Mouse (Mus musculus): ENCODE data around the gene Ddx6.

Gene Ddx6

GRCm38 (mm10) chr9:44643103-44643502, 38.4 kb downstream of the Ddx6 start:
- DNase-seq: no peak

- no peak for DNase-seq
Observed at GRCm38 (mm10) chr9:44644186-44644585, 39.5 kb downstream of the Ddx6 start.

GRCm38 (mm10) chr9:44645481-44645880, 40.8 kb downstream of the Ddx6 start:
- DNase-seq: no peak

- peak; percentile 47 for DNase-seq
Observed at GRCm38 (mm10) chr9:44645924-44646323, 41.2 kb downstream of the Ddx6 start.

GRCm38 (mm10) chr9:44646366-44646765, 41.7 kb downstream of the Ddx6 start:
- DNase-seq: no peak

- no peak for DNase-seq
Observed at GRCm38 (mm10) chr9:44647026-44647425, 42.3 kb downstream of the Ddx6 start.

- no peak for DNase-seq
Observed at GRCm38 (mm10) chr9:44647656-44648055, 43.0 kb downstream of the Ddx6 start.

GRCm38 (mm10) chr9:44648881-44649281, 44.2 kb downstream of the Ddx6 start:
- DNase-seq: no peak

- DNase-seq: peak; percentile 64
Observed at GRCm38 (mm10) chr9:44652027-44652426, 47.3 kb downstream of the Ddx6 start.

GRCm38 (mm10) chr9:44653896-44654295, 49.2 kb downstream of the Ddx6 start:
- DNase-seq: no peak

GRCm38 (mm10) chr9:44655098-44656066, 50.7 kb downstream of the Ddx6 start:
- peak; percentile 50 for DNase-seq

GRCm38 (mm10) chr9:44663706-44664105, 59.0 kb downstream of the Ddx6 start:
- no peak for DNase-seq

- DNase-seq: no peak
Observed at GRCm38 (mm10) chr9:44671416-44671815, 66.7 kb downstream of the Ddx6 start.

- no peak for DNase-seq
Observed at GRCm38 (mm10) chr9:44672291-44672865, 67.7 kb downstream of the Ddx6 start.

GRCm38 (mm10) chr9:44673005-44673404, 68.3 kb downstream of the Ddx6 start, which contains the start of gene Treh:
Gene Treh (plus strand): TSS chr9:44673233.
- no peak for DNase-seq

GRCm38 (mm10) chr9:44678288-44678871, 73.7 kb downstream of the Ddx6 start:
- no peak for DNase-seq

- no peak for DNase-seq
Observed at GRCm38 (mm10) chr9:44679565-44679964, 74.9 kb downstream of the Ddx6 start.

- DNase-seq: no peak
Observed at GRCm38 (mm10) chr9:44683046-44683445, 78.4 kb downstream of the Ddx6 start.

GRCm38 (mm10) chr9:44685346-44686330, 80.9 kb downstream of the Ddx6 start:
- peak; percentile 67 for DNase-seq

- DNase-seq: no peak
Observed at GRCm38 (mm10) chr9:44686638-44687037, 81.9 kb downstream of the Ddx6 start.

GRCm38 (mm10) chr9:44688013-44688412, 83.3 kb downstream of the Ddx6 start:
- DNase-seq: no peak
